Mouse (Mus musculus) liver, embryonic 15.5 days (tissue): ENCODE measurements at regions not wholly inside any gene's neighbourhood (a gene's known extent, or its start where the extent isn't known, plus 50 kb on each side); places are given as distances from the start of the nearest gene placed in this dataset.

ENCODE experiments used
- ATAC-seq: fragments of 200-750 bp; cut with Nextera tagmentation; 2 replicates; pipeline ENCODE4 v1.8.0; 2017; ENCODE audit warnings: moderate number of reproducible peaks, mild to moderate bottlenecking, moderate library complexity; ENCODE audit not compliant: insufficient read depth
- H3K27ac ChIP-seq: fragments of 300-500 bp; sonication (generic); replicated peaks from 2 replicates; pipeline ENCODE4 v1.5.1; 2015; ENCODE audit warnings: mild to moderate bottlenecking, inconsistent platforms
- H3K27me3 ChIP-seq: fragments of 300-500 bp; sonication (generic); 2 replicates; pipeline ENCODE4 v1.6.1; 2015; ENCODE audit warnings: mild to moderate bottlenecking, inconsistent platforms
- H3K36me3 ChIP-seq: fragments of 300-500 bp; sonication (generic); replicated peaks from 2 replicates; pipeline ENCODE4 v1.6.1; 2015; ENCODE audit warnings: moderate library complexity, mild to moderate bottlenecking, inconsistent platforms
- H3K4me1 ChIP-seq: fragments of 300-500 bp; sonication (generic); replicated peaks from 2 replicates; pipeline ENCODE4 v1.6.1; 2015; ENCODE audit warnings: inconsistent platforms
- H3K4me2 ChIP-seq: fragments of 300-500 bp; sonication (generic); 2 replicates; pipeline ENCODE4 v1.6.1; 2015; ENCODE audit warnings: moderate library complexity, mild to moderate bottlenecking, inconsistent platforms
- H3K4me3 ChIP-seq: fragments of 300-500 bp; sonication (generic); replicated peaks from 2 replicates; pipeline ENCODE4 v1.5.1; 2015; ENCODE audit warnings: mild to moderate bottlenecking, inconsistent platforms
- H3K9ac ChIP-seq: fragments of 300-500 bp; sonication (generic); 2 replicates; pipeline ENCODE4 v1.6.1; 2015; ENCODE audit warnings: moderate library complexity, mild to moderate bottlenecking, inconsistent platforms
- H3K9me3 ChIP-seq: fragments of 300-500 bp; sonication (generic); replicated peaks from 2 replicates; pipeline ENCODE4 v1.6.1; 2016; ENCODE audit warnings: inconsistent platforms
- WGBS: fragments of 180-500 bp; shearing (Covaris S2); methylation state at CpG from one replicate; pipeline ENCODE4 v1.1.7; 2015; ENCODE audit warnings: mixed read lengths; ENCODE audit not compliant: insufficient replicate concordance; 5-methylcytosine and 5-hydroxymethylcytosine counted together

DNA sequence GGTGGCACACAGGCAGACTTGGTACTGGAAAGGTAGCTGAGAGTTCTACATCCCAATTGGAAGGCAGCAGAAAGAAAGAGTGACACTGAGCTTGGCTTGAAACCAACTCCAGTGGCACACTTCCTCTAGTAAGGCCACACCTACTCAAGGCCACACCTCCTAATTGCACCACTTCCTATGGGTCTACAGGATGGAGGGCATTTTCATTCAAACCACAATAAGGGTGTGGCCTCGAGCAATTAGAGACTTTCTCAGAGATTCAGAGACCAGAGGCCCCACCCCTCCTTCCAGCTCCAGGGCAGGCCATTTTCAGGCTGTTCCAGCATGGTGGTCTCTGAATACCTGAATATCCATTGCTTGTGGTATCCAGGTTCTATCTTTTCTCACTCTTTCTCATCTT, 363.3 kb upstream of the Fam19a5 start:
- no peak overlapping the region for H3K9ac ChIP-seq
- ATAC-seq = no peak
- no peaks in the 10 kb centered on the region for H3K4me1 ChIP-seq
- no peaks in the 10 kb centered on the region; the same call in 1 of the 2 replicates for H3K9me3 ChIP-seq
- no peak overlapping the region for H3K4me2 ChIP-seq
- 19% methylated on average over 1 of the region's 1 CpGs for WGBS
- H3K36me3 ChIP-seq = no peaks in the 10 kb centered on the region
- no peak overlapping the region for H3K4me3 ChIP-seq
- no peak overlapping the region for H3K27ac ChIP-seq
- H3K27me3 ChIP-seq = no peaks in the 10 kb centered on the region

DNA sequence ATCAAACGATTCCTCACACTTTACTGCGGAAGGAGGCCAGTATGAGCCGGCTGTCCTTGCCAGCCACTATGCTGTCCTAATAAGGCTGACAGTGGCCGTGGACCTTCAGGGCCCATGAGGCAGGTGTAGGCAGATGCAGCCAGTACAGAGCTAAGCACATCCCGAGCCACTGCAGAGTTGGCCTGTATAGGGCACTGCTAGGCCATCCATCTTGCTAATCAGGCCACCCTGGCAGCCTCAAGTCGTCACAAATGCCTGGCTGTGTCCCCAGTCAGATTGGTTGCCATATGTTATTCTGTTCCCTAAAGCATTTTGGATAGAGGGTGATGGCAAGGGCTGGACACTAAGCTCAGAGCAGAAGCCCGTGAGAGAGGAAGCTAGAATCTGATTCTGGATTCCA, 359.9 kb upstream of the Fam19a5 start:
- Histone ChIP-seq H3K27ac (no peak overlapping the region), H3K36me3 (no peaks in the 10 kb centered on the region), H3K4me1 (no peaks in the 10 kb centered on the region), H3K27me3 (no peaks in the 10 kb centered on the region), H3K4me2 (no peak overlapping the region), H3K9me3 (no peaks in the 10 kb centered on the region; the same call in 1 of the 2 replicates), H3K4me3 (no peak overlapping the region), H3K9ac (no peak overlapping the region)
- ATAC-seq = no peak
- 56% methylated on average over 7 of the region's 7 CpGs for WGBS

DNA sequence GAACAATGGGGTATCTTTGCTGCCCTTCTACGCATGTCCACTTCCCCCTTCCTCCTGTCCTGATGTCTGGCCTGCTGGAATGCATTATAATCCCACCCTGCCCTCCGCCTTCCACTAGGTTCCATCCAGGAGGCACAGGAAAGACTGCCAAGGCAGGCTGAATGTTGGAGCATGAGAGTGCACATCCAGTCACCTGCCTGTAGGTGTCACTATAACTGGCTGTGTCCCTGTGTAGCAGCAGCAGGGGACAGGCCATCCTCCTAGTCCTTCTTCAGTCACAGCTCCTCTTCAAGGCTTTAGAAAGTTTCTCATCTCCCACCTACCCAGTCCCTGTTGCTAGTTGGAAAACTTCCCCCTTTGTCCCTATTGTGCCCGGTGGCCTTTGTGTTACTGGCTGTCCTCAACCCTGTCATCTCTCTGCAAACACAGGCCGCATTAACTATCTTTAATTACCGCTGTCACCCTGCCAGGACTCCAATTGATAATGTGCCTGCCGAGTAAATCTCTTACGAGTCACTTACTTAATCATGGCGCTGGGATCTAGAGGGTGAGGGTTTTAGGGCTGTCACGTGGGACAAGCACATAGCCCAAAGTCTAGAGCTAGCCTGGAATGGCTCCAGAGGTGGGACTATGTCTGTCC, 355.2 kb upstream of the Fam19a5 start:
- Histone ChIP-seq H3K9me3 (no peaks in the 10 kb centered on the region), H3K27ac (no peak overlapping the region), H3K4me2 (no peak overlapping the region), H3K36me3 (no peaks in the 10 kb centered on the region), H3K27me3 (no peaks in the 10 kb centered on the region), H3K4me3 (no peak overlapping the region), H3K9ac (no peak overlapping the region), H3K4me1 (no peaks in the 10 kb centered on the region)
- 67% methylated on average over 9 of the region's 9 CpGs for WGBS
- ATAC-seq = no peak

DNA sequence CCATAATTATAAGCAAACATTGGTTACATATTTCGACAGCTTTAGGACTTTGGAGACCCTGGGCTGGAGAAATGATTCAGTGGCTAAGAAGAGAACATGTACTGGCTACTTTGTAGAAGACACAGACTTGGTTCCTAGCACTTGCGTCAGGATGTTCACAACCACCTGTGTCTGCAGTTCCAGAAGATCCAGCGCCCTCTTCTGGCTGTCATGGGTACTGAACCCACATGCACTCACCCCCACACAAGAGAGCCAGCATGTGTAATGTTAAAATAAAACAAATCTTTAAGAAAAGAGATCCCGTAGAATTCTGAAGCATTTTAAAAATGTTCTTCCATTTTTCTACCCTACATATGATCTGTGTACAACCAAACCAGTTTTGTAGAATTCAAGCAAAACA, 352.2 kb upstream of the Fam19a5 start:
- Histone ChIP-seq H3K4me2 (no peak overlapping the region), H3K36me3 (no peaks in the 10 kb centered on the region), H3K27ac (no peak overlapping the region), H3K4me3 (no peak overlapping the region), H3K9ac (no peak overlapping the region), H3K27me3 (no peaks in the 10 kb centered on the region), H3K9me3 (no peaks in the 10 kb centered on the region), H3K4me1 (no peaks in the 10 kb centered on the region)
- 51% methylated on average over 4 of the region's 4 CpGs for WGBS
- ATAC-seq = no peak

DNA sequence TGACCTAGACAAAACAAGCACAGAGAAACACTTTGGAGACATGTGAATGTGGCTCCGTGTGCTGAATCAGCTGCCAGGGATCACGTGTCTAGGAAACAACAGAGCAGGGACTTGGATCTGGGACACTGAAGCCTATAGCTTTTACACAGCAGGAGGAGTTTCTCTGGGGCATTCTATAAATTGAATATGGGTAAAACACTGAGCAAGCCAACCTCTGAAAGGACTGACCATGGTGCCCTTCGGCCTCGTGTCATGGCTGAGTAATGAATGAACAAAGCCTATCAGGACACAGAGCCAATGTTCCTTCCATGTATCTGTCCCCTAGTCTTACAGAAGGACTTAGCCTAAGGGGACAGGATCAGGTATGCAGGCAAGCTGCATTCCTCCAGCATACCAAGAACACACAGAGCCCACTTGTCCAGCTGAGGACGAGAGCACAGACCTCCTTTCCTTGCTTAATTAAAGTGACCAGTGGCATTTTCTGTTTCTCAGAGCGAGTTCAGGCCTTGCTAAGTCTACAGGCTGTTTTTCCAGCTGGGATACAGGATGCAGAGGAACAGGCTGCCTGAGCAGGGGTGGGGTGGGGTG, 347.7 kb upstream of the Fam19a5 start:
- Histone ChIP-seq H3K27ac (no peak overlapping the region), H3K9me3 (0 out of 2 replicates have a peak, but pooled peaks cover 2% of the 10 kb centered on the region), H3K4me2 (no peak overlapping the region), H3K4me1 (no peaks in the 10 kb centered on the region), H3K4me3 (no peak overlapping the region), H3K9ac (no peak overlapping the region), H3K27me3 (no peaks in the 10 kb centered on the region), H3K36me3 (no peaks in the 10 kb centered on the region)
- 59% methylated on average over 6 of the region's 6 CpGs for WGBS
- ATAC-seq = no peak

DNA sequence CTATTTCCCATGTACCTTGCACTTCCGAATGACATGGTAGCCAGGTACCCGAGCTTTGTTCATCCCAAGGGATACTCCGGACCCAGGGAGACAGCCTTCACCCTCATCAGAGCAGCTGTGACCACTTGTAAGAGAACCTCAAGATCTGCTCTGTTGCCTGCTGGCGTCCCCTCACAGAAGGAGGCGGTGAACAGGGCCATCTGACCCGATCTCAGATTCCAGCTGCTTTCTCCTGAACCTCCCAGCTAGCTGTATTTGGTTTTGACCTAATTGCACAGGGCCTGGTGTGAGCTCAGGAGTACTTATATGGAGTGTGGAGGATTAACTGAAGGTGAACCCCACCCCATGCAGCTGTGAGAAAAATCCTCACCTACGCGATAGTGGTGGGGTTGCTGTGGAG, 344.5 kb upstream of the Fam19a5 start:
- Histone ChIP-seq H3K4me1 (no peaks in the 10 kb centered on the region), H3K27ac (no peak overlapping the region), H3K9me3 (0 out of 2 replicates have a peak, but pooled peaks cover 2% of the 10 kb centered on the region), H3K36me3 (no peaks in the 10 kb centered on the region), H3K4me2 (no peak overlapping the region), H3K27me3 (no peaks in the 10 kb centered on the region), H3K4me3 (no peak overlapping the region), H3K9ac (no peak overlapping the region)
- WGBS = 68% methylated on average over 8 of the region's 8 CpGs
- no peak for ATAC-seq

DNA sequence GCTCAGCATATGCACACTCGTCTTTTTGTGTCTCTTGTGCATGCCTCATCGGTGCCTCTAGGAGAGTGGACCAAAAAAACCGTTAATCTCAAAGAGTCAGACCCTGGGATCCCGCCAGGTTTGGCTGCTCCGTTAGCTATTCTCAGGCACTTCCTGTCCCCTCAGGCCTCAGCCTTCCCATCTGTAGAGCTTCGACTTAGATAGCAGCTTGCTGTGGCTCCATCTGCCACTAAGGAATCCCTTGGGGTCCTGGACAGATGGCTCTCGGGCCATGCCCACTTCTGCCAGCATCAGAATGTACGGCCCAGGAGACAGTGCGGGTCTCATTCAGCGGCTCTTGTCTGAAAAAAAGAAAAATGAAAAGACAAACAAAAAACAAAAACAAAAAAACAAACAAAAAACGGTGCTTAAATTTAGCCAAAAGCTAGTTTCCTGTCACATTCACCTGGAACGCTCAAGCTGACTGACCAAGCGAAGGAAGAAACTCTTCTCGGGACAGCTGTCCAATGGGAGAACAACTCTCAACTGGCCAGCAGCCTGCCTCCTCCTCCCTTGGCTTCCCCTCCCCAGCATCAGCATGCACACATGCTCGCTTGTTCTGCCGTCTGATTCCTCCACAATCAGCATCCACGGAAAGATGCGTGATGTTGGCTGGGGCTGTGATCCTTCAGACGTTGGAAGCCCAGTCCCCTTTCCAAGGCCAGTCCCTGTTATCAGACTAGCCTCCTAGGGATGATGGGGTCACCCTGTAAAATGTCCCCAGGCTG, 343.6 kb upstream of the Fam19a5 start:
- Histone ChIP-seq H3K9ac (no peak overlapping the region), H3K36me3 (no peaks in the 10 kb centered on the region), H3K27me3 (no peaks in the 10 kb centered on the region), H3K4me2 (no peak overlapping the region), H3K9me3 (0 out of 2 replicates have a peak, but pooled peaks cover 2% of the 10 kb centered on the region), H3K27ac (no peak overlapping the region), H3K4me3 (no peak overlapping the region), H3K4me1 (no peaks in the 10 kb centered on the region)
- 65% methylated on average over 19 of the region's 19 CpGs for WGBS
- no peak for ATAC-seq

DNA sequence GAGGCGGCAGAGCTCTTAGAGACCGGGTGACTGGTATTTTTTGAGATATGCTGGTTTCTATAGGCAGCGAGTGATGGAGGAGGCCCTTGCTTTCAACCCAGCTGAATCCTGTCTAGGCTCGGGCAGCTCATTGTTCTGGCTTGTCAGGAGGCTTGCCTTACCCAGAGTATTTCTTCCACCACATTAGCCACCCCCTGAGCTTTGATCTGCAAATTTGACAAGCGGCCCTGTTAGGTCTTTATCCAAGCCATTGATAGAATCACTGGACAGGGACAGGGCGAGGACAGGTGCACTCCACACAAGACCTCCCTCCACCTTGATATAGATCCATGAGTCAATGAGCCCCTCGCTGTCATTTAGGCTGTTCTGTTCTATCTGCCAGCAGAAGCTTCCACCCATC, 343.0 kb upstream of the Fam19a5 start:
- Histone ChIP-seq H3K4me3 (no peak overlapping the region), H3K27ac (no peak overlapping the region), H3K9ac (no peak overlapping the region), H3K4me1 (no peaks in the 10 kb centered on the region), H3K9me3 (0 out of 2 replicates have a peak, but pooled peaks cover 2% of the 10 kb centered on the region), H3K36me3 (no peaks in the 10 kb centered on the region), H3K4me2 (no peak overlapping the region), H3K27me3 (no peaks in the 10 kb centered on the region)
- ATAC-seq = no peak
- WGBS = 61% methylated on average over 7 of the region's 7 CpGs

DNA sequence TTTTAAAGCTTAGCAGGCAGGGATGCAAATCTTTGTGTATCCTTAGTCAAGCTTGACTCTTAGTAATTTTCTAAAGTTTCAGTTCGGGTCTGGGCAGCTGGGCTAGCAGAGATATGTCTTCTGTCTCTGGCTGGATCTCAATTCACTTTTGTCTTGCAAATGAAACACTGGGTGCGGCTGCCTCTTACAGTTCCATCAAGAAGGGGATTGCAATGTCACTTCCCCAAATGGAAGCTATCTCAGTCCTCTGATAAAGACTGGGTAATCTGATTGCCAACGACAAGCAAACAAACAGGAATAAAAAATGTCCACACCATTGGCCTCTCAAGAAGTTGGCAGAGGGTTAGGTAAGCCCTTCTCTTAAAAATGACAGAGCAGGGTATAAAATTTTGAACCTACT, 314.1 kb upstream of the Fam19a5 start:
- Histone ChIP-seq H3K9ac (no peak overlapping the region), H3K4me2 (no peak overlapping the region), H3K27me3 (no peaks in the 10 kb centered on the region), H3K36me3 (no peaks in the 10 kb centered on the region), H3K4me3 (no peak overlapping the region), H3K27ac (no peak overlapping the region), H3K9me3 (no peaks in the 10 kb centered on the region), H3K4me1 (no peaks in the 10 kb centered on the region)
- 42% methylated on average over 3 of the region's 3 CpGs for WGBS
- no peak for ATAC-seq

DNA sequence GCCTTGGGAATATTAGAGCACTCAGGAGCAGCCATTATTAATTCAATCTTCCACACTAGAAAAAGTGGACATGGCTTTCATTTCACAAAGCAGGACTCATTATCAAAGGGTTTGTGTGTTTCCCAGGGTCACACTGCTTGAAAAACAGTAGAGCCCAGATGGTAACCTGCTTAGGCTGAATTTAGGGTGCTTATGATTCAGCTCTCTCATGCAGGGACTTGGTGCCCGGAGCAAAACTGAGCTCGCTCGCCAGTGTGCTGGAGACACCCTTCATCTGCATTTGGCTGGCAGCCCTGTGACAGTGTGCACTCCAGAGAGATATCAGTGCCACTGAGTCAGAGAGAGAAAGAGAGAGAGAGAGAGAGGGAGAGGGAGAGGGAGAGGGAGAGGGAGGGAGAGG, 308.0 kb upstream of the Fam19a5 start:
- no peak overlapping the region for H3K4me3 ChIP-seq
- no peaks in the 10 kb centered on the region for H3K27me3 ChIP-seq
- no peak overlapping the region for H3K9ac ChIP-seq
- 0 out of 2 replicates have a peak, but pooled peaks cover 2% of the 10 kb centered on the region for H3K9me3 ChIP-seq
- no peaks in the 10 kb centered on the region for H3K4me1 ChIP-seq
- ATAC-seq = no peak
- WGBS = 64% methylated on average over 3 of the region's 3 CpGs
- H3K36me3 ChIP-seq = no peaks in the 10 kb centered on the region
- no peak overlapping the region for H3K27ac ChIP-seq
- H3K4me2 ChIP-seq = no peak overlapping the region

DNA sequence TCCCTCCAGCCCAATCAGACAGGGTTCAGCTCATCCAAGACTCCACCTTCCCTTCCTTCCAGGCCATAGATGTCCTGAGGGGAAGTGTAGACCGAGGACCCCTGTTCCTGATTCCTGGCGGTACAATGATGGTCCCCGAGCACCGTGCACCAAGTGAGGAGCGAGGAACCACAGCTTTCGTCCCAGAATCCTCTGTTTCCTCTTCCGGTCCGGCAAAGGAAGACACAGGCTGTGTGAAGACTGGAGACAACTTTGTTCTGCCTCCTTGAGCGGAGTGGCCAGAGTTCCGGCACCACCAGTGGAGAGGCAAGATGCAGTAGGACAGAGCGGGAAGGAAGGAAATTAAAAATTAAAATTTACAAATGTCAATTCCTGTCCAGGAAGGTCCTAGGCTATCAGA, 305.0 kb upstream of the Fam19a5 start:
- H3K9ac ChIP-seq = no peak overlapping the region
- no peaks in the 10 kb centered on the region for H3K27me3 ChIP-seq
- no peaks in the 10 kb centered on the region for H3K4me1 ChIP-seq
- no peaks in the 10 kb centered on the region for H3K36me3 ChIP-seq
- no peak overlapping the region for H3K4me2 ChIP-seq
- H3K27ac ChIP-seq = no peak overlapping the region
- no peak overlapping the region for H3K4me3 ChIP-seq
- no peak for ATAC-seq
- 78% methylated on average over 11 of the region's 11 CpGs for WGBS
- H3K9me3 ChIP-seq = 0 out of 2 replicates have a peak, but pooled peaks cover 2% of the 10 kb centered on the region
